Mouse (Mus musculus): ENCODE data around the gene Nom1. TPM values are rescaled to one million over a fixed set of nuclear protein-coding genes. Genes with fewer than 3 reads are reported as not detected.
A peak's percentile ranks its signal among the peaks of the same experiment; 100 is the strongest.

Nom1 gene
- total RNA-seq, 2 experiments from 2014 or later, result 16.7 to 22.0 TPM

DNA sequence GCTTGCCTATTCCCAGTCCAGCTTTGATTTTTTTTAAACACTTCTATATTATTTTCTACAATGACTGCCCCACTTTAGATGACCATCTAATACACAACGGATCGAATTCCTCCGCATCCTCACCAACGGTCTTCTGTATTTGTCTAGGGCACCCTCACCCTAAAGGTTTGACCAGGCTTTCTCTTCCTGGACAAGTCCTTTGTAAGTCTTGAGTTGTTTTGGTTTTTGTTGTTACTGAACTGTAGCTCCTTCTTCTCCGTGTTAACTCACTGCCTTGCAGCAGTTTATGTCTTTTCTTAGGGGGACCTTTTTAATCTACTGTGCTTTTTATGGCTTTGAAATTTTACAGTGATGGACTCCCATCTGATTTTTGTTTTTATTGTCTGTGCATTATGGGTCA lies 35.8 kb downstream of the Nom1 start:
- ATAC-seq (replicated peaks; ENCODE audit: poor library complexity), result no peak

DNA sequence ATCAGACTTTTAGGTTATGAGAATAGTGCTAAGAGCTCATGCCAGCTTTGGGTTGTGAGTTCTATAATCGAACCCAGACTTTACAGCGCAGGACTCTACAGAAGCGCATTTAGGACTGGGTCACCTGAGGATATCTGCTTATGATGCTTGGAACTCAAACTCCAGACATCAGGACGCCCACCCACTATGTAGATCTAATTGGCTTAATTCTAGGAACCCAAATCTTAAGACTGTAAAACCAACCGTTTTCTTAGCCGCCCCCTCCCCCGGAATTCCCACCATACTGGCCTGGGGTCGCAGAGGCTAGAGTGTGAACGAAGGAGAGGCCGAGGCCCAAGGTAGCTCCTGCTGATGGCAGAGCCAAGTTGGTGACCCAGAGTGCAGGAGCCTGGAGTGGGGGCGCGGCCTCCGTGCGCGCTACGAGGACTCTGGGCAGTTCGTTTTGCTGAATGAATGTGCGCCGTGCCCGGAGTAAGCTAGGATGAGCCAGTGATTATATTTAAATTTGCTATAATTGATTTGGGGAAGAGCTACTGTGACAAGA lies 36.5 kb downstream of the Nom1 start:
- ATAC-seq (replicated peaks; ENCODE audit: poor library complexity), result no peak

- ATAC-seq (replicated peaks; ENCODE audit: poor library complexity), result no peak
These were observed 36.9 kb downstream of the Nom1 start for GRCm38 (mm10) chr5:29471396-29471795.

DNA sequence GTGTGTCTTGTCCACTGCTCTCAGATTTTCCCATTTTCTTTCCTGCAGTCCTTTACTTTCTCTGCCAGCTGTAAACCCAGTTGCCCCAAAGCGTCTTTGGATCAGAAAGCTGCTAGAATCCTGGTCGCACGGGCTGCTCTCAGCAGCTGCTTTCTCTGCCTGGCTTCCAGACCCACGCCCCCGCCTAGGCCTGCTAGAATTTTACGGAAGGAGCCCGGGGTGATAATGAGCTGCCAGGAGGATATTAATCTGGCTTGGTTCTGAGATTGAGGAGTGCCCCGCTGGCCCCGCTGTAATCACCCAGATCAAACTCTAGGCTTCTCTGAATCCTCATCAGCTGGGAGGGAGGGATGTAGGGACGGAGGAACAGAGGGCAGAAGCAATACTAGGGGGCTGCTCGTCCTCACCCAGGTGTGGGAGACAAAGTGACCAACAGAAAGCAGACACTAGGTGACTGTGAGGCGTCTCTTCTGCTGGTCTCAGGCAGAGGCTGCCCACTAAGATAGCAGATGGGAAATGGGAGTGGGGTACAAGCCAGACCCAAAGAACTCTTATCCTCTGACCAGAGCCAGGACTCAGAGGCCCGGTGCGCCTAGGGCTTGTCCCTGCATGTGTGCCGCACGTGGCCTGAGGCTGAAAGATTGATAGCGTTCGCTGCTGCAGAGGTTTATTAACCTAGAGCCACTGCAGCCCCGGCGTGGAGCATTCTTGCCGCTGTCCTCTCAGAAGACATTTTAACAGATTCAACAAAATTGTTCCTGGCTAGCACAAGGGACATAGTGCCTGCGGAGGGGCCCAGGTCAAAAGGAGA lies 37.6 kb downstream of the Nom1 start:
- no peak for ATAC-seq (replicated peaks; ENCODE audit: poor library complexity)

- no peak for ATAC-seq (replicated peaks; ENCODE audit: poor library complexity)
These were observed 39.2 kb downstream of the Nom1 start for GRCm38 (mm10) chr5:29473551-29474245.

DNA sequence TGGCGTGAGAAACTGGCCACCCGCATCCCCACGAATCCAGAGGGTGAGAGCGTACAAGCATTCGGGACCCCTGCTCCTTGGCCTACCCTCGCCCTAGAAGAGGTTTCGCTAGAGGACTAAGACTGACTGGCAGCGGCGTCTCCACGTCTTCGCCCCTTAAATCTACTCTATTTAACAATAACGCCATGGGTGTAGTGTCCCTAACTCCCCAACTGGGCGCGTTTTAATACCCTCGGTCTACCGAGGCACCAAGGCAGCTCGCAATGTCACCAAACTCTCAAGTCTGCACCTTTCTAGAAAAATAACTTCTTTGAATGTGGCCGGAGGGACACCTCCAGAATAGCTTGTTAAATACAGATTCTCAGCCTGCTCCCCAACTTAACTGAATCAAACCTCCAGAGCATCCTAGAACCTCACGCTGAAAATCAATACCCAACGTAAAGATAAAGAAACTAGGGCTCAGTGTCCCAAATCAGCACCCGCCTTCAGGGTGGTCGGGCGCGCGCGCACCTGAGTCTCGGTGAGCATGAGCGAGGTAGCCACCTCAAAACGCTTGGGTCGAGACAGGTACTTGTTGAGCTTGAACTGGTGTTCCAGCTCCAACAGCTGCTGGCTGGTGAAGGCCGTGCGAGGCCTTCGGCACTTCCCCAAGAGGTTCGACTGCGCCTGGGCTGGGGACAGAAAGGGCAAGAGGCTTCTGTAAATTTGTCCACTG lies 39.9 kb downstream of the Nom1 start:
- no peak for ATAC-seq (replicated peaks; ENCODE audit: poor library complexity)

- ATAC-seq (replicated peaks; ENCODE audit: poor library complexity), result no peak
These were observed 40.6 kb downstream of the Nom1 start for GRCm38 (mm10) chr5:29475041-29475440.

GRCm38 (mm10) chr5:29475556-29475955 lies 41.1 kb downstream of the Nom1 start:
- no peak for ATAC-seq (replicated peaks; ENCODE audit: poor library complexity)

- no peak for ATAC-seq (replicated peaks; ENCODE audit: poor library complexity)
These were observed 41.6 kb downstream of the Nom1 start for GRCm38 (mm10) chr5:29476021-29476420.

DNA sequence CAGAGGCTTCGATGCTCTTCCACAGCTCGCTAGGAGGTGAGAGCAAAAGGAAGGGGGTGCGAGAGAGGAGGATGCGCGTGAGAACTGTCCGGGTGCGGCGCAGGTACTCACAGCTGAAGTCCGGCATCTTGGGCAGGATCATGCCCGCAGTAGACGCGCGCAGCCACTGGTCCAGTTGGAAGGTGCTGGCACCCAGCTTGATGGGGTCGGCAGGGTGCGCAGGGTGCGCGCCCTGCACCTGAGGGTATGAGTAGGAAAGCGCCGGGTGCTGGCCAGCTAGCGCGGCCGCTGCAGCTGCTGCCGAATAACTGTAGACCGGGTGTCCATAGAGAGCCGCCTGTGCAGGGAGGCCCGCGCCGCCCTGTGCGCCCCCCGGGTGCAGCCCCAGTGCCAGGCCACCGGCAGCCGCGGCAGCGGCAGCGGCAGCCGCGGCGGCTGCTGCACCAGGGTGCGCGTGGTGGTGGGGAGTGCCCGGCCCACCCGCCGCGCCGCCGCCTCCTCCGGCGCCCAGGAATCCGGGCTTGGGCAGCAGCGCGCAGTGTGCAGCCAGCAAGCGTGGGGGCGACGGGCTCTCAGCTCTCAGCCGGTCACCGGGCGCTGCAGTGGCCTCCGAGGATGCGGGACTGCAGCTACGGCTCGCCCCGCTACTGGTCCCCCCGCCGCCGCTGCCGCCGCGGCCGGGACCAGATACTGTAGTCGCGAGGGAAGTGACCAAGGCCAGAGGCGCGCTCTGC lies 43.2 kb downstream of the Nom1 start:
- ATAC-seq (replicated peaks; ENCODE audit: poor library complexity), result no peak

GRCm38 (mm10) chr5:29478208-29479197 lies 44.0 kb downstream of the Nom1 start, which contains the start of gene Mnx1:
Mnx1 (minus strand) TSS chr5:29478470.
- ATAC-seq (replicated peaks; ENCODE audit: poor library complexity), result no peak

DNA sequence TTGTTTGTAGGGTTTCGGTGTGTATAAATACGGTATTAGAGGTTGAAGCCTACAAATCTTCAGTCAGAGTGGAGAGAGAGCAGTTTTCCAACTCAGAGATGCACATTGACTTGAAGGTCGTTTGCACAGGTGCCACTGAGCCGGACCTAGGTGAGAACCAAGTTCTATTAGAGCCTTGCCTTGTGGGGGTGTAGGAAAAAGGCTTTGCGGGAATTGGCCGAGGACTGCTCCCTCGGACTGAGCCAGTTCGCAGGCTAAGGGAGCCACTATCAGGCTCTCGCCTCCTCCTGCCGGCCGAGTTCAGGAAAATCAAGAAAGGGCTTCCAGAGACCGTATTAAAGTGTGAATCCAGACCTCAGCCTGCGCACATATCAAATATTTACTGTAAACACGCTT lies 44.7 kb downstream of the Nom1 start:
- peak; percentile 67 for ATAC-seq (replicated peaks; ENCODE audit: poor library complexity)

DNA sequence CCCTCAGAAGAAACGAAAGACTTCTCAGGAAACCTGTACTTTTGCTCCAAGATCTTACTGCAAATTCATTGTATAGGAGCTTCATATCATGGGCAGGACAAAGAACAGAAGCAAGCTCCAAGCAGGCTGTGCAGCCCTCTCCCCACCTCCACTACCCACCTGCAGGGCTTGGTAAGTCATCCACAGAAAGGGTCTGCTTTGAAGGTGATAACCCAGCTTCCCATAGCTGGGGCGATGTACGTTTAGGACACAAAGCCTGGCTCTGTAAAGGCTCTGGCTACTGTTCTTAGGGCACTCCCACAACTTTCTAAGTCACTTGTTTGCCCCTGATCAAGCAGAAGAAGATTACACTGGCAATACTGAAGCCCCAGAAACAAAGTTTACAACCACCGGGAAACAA lies 49.3 kb downstream of the Nom1 start:
- no peak for ATAC-seq (replicated peaks; ENCODE audit: poor library complexity)

- 0 out of 2 replicates have a peak, but pooled peaks have one; percentile 17 for ATAC-seq (replicated peaks; ENCODE audit: poor library complexity)
These were observed 50.8 kb downstream of the Nom1 start for GRCm38 (mm10) chr5:29484965-29485940.

DNA sequence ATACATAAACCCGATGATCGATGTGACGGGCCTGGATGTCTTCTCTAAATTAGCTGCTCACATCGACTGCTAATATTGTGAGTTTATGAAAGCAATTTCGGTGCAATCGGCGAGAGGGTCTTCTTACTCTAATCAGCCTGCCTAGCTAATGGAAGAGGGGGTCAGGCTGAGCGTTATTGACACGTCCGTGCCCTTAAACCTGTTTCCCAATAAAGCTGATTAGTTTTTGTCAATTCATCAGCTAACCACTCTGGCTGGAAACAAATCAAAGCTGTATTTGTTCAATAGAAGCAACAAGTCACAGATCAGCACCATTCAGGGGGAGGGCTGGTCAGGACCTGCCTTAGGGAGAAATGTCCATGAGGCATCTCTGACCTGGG lies 51.5 kb downstream of the Nom1 start:
- no peak for ATAC-seq (replicated peaks; ENCODE audit: poor library complexity)

- no peak for ATAC-seq (replicated peaks; ENCODE audit: poor library complexity)
These were observed 52.9 kb downstream of the Nom1 start for GRCm38 (mm10) chr5:29487321-29487720.

- ATAC-seq (replicated peaks; ENCODE audit: poor library complexity), result no peak
These were observed 72.5 kb downstream of the Nom1 start for GRCm38 (mm10) chr5:29507013-29507412.

Measured in megakaryocyte progenitor cell, adult 5-6 weeks (primary cell).